Mouse (Mus musculus) bone marrow, adult 2 months (tissue): ENCODE measurements around the gene Mpi.

ENCODE experiments used
- CTCF ChIP-seq: fragments of 200-500 bp; IDR thresholded peaks from 2 replicates; pipeline ENCODE4 v1.5.1; 2011; ENCODE audit warnings: low read length, control low read depth; ENCODE audit not compliant: control insufficient read depth, insufficient read depth
- POLR2A ChIP-seq: fragments of 200-500 bp; IDR thresholded peaks from 2 replicates; pipeline ENCODE4 v1.6.1; 2011; ENCODE audit warnings: low read depth, mild to moderate bottlenecking, control low read depth, low read length, borderline replicate concordance; ENCODE audit not compliant: control insufficient read depth

DNA sequence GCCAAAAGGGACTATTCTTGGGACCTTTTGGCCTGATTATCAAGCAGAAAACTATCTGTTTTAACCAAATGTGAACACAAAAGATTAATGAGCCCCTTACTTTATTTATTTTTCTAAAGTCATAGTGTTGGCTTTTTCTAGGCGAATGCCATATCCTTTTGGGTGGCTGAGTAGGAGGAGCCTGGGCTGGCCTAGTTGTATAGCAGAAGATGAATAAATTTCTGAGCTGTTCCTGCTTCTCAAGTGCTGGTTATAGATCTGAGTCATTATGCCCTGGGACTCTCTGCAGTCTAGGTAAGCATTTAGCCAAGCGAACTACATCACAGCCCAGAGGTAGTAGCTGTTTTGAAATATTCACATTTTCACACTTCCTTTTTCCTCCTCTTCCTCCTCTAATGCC lies 27.0 kb downstream of the Mpi start:
- TF ChIP-seq CTCF (no peak), POLR2A (no peak)
